Mouse (Mus musculus) heart, adult 9 months (tissue): ENCODE results near the gene Tmem165.

Experiments used
- DNase-seq, 2 experiments: peaks; one replicate each; pipeline ENCODE4 v3.0.0; 2022; ENCODE audit warnings: low spot score in 2 of 2

Tmem165 gene

DNA sequence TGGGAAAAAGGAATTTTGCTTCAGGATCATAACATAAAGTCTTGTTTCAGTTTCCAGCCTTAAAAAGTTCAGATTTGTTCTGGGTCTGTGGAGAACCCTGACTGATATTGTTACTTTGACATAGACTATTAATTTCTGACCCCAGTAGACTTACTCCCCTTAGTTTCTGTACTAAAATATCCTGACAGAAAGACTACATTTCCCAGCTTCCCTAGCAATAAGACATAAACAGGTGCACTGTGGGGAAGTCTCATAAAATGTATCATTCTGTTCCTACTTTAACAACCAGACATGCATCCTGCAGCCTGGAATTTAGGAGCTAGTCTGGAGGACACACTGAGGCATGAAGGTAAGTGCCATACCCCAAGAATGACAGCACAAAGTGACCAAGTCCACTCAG is 12.6 kb upstream of the Tmem165 start:
- DNase-seq: no peak

DNA sequence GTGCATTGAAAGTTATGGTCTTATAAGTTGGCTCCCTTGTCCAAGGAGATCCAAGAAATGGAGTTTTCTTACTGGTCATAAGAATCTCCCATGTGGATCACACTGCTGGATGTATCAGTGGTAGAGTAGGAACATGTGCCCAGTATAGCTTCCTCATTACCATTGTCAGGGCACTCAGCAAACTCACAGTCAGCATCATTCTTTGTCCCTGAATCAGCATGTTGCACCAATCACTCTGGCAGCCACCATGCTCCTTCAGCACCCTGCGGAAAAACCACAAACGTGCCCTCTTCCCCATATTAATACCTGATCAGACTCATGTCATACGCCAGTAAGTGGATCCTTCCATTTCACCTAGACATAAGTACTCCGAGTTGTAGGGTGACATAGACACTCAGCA is 8.6 kb upstream of the Tmem165 start:
- no peak for DNase-seq

DNA sequence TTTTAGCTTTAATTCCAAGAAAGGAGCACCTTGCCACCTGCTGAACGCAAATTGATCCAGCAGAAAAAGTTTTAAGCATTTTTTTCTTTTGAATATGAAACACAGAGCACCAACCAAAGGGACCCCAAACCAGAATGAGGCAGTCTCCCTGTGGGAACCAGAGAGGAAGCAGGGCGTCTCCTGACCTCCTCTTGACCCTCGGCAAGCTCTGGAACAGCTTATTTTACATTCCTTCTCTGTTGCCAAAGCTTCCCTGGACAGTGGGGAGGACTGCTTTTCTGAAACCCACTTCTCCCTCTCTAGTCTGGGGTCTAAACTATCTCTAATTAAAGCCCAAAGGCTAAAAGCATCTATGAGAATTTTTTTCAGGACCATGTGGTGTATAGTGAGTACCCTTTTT is 7.3 kb upstream of the Tmem165 start:
- DNase-seq: peak in 1 of 2 experiments; percentile 19

DNA sequence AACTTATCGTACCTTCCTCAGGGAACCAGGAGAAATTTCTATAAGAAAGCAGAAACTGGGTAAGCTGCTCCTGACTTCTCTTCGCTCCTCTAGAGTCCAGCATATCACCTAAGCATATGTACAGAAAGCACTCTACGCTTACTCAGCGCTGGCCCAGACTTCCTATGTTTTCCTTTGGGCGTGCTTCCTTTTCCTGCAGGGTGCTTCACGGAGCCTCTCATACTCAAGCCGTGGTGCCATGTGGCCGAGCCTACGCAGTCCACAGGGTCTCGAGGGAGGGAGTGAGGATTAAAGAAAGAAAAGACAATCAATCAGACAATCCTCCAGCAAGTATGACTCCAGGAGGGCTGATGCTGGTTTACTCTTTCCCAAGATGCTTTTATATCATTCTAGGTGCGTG is 6.8 kb upstream of the Tmem165 start:
- DNase-seq: no peak

DNA sequence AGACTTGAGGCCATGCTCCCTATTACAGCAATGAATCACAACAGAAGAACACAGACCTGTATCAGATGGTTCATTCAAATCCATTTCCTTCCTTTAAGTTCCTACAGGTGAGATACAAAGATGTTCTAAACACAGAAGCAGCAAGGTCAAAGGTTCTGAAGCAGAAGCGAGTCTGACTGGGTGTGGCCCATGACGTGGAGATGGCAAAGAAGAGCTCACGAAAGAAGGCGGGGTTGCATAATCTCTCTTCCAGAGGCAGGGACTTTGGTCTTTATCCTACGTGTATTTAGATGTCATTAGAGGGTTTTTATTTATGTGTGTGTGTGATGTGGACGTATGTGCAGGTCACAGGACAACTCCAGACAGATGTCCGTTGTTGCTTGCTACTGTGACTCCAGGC is 6.0 kb upstream of the Tmem165 start:
- no peak for DNase-seq

DNA sequence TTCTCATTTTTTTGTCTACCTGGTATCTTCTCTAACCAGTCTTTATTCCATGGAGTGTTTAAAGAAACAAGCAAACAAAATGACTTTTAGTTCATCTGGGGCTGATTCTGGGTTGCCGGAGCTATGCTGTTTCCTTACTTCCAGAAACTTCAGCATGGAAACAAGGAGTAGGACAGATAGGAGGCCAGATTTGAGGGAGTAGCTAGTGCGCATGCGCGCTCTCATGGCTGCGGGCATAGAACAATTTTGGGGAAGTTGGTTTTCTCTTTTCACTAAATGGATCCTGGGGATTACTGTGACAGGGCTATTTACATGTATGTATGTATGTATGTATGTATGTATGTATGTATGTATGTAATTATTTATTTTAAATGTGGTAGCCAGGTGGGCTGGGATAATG is 4.5 kb upstream of the Tmem165 start:
- DNase-seq: no peak

DNA sequence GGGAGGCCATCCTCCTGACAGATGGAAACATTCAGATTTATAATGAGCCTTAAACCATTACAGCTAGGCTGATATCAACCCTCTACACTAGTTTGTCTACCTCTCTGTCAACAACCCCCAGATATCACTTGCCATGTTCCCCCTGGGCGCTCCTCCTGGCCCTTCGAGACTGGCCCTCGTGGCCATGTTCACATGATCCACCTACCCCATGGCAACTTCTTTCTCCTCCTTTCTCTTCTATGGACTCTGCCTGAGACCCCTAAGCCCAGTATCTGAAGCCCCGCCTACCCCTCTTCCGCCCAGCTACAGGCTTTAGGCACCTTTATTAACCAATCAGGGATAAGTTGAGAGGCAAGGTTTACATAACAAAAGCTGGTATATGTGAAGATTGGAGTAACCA is 3.9 kb upstream of the Tmem165 start:
- DNase-seq: no peak

DNA sequence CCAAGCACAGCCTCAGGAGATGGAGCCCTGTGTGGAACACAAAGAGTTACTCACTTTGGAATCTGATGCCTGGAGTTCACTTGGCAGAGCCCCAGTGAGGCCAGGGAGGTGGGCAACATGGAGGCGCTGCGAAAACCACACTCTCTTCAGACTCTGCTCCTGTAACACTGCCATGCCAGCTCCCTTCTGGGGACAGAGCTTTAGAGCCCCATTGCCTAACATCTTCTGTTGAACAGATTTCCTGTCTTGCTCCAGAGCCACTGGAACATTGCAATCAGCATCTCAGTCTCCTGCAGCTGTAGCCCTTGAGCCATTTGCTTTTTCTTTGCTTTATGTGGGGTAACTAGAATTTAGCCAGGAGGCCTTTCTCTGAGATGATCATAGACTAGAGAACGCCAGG is 1.4 kb upstream of the Tmem165 start:
- DNase-seq: no peak

DNA sequence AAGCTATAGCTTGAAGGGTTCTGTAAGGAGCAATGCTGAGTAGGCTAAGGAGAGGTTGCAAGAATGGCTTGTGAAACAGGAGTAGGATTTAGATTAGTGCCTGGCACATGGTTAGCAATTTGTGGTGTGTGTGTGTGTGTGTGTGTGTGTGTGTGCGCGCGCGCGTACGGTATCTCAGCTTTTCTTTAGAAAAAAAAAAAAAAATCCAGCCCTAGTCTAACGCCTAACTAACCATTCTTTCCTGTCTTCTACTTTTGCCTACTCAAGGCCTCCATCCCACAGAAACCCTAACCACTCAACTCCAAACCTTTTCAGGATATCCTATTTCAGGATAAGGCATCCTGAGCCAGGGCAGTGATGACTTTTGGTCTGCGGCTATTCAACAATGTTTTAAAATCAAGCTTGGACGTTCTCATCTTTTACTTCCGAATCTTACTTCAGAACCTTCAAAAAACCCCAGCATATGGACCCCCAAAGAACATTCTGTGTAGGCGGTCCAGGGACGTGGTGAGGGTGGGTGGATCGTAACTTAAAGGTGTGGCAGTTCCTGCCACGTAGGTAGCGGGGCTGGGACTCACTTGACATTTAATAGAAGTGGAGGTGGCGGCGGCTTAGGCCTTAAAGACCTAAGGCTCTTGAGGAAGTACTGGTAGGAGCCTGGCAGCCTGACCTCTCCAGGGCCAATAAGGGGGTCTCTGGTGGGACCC is 484 bp upstream of the Tmem165 start:
- DNase-seq: no peak

DNA sequence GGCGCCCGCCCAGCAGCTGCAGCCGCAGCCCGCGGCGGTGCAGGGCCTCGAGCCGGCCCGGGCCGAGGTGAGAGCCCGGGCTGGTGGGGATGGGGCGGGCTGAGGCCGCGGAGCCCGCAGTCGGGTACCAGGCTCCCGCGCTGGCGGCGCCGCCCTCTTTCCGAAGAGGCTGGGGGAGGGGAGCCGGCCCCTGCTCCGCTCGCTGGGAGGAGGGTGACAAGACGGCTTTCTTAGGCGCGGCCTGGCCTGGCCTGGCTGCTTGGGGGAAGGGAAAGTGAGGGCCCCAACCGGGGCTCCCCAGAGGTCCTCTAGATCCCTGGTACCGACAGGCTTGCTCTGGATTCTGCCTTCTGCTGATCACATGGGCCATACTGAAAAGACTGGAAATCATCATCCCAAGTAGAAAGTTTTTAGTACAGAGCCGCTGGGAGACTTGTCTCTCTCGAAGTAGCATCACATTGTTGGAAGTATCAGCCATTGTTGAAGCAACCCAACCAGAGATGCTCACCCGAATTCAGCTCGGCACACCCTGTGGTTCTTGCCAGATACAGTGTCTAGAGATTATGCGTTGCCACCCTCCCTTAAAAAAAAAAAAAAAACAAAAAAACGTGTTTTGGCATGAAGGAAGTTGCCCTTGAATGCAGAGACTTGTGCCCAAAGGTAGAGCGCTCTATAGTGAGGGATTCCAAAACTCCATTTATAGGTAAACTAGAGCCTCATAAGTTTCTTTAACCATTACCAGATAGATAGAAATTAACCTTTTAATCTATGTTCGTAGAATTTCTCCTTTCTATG is 803 bp downstream of the Tmem165 start:
- DNase-seq: peak; percentile 59 to 62

DNA sequence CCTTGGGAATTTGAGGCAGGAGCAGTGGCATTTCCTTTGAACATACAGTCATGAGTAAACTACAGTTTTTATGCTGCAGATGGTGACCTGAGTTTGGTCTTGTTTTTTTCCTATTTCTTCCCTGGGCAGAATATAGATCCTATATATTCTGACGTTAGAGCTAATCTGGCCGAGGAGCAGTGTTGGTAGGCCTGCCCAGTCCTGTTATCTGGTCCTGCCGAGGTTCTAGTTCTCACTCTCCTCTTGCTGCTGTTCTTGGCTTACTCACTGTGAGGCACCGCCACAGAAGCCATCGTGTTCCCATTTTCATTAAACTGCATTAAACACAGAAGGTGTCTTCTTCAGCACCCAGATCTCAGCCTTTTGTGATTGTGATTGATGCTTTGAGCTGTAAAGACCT is 4.2 kb downstream of the Tmem165 start:
- DNase-seq: no peak

DNA sequence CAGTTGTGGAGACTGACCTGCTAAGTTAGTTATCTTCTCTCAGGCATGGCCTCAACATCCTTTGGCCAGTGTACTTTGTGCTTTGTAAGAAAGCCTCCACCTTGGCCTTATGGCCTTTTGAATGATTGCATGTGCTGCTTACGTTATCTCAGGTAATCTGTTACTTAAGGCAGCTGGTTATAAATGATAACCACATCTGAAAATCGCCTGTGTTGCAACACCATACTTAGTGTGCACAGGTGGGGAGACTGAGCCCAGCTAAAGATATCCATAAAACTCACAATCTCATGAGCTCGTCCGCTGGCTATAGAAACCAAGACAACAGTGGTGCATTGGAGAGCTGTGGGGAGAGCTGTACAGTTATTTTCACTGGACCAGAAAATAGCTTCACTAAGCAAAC is 6.9 kb downstream of the Tmem165 start:
- no peak for DNase-seq

DNA sequence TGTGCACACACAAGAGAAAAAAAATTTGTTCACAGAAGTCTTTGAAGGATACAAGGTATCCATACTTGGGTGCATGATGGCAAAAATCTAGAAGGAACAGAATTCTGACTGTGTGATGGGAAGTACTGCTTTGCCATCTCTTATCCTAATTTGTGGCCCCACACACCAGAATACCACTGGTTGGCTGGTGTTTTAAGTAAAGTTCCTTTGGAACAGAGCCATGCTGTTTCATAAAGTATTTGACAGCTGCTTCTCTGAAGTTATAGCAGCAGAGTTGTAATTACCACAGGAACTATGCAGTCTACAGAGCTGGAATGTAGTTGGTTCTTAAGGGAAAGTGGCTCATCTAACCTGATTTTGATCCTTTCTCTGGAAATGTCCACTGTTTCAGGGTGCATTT is 9.4 kb downstream of the Tmem165 start:
- no peak for DNase-seq

DNA sequence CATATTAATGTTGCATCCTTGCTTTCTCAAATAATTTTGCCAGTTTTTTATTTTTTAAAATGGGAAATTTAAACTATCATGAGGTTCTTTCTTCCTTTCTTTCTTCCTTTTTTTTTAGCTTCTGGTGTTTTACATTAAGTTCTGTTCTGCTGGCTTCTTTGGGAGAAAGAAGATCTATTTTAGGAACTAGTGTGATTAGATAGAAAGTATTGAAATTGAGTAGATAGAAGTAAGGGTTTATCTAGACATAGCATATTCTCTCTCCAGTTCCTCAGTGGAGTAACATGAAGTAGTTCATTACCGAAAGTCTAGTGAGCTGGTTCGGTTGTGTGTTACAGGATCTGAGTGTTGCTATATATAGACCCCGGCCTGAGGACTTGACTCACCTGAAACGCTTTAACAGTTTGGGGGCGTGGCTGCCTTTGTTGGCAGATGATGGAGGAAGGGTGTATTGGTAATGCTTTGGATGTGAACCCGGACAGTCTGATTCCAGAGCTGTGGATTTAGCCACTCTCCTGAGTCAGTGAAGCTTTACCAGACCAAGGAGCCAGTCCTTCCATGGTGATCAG is 10.8 kb downstream of the Tmem165 start:
- no peak for DNase-seq

DNA sequence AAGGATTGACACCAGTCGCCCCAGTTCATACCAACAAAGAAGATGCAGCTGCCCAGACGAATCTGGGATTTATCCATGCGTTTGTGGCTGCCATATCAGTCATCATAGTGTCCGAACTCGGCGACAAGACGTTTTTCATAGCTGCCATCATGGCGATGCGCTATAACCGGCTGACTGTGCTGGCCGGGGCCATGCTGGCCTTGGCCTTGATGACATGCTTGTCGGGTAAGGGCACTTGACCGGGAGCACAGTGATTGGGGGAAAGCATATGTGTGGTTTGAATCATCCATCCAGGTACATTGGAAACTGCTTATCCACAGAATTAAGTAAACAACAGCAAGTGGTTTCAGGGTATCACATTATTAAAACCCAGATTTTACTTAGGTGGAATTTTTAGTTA is 15.7 kb downstream of the Tmem165 start:
- no peak for DNase-seq

DNA sequence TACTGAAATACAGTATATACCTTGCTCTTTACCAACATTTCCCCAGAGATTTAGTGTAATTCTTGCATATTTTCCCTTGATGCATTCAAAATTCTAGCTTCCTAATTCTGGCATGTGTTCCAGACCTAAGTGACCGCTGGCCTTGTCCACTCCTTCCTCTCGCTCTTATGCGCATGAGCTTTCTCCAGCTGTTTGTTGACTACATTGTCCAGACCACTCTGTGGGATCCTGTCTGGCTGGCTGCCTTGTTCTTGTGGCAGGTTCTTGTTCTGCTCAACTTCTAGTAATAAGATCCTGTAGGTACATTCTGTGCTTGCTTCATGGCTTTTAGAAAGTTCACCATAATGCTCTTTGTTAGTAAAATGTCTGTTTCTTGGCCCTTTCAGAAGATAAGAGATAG is 19.5 kb downstream of the Tmem165 start:
- DNase-seq: no peak

DNA sequence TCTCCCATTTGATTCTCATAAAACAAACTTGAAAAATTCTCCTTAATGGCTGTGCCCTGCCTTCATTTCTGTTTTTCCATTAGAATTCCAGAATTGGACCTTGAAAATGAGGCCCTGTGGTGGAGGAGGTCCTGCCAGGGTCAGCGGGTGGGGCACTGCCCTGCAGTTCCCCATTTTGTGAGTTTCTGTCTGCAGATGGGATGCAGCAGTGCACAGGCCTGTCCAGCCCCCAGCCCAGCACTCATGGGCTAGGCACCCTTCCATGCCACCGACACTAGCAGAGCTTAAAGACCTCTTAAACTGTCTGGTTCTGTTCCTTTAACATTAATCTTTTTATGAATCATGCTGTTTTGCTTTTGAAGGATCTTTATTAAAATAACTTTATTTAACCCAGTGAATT is 22.2 kb downstream of the Tmem165 start:
- DNase-seq: no peak

DNA sequence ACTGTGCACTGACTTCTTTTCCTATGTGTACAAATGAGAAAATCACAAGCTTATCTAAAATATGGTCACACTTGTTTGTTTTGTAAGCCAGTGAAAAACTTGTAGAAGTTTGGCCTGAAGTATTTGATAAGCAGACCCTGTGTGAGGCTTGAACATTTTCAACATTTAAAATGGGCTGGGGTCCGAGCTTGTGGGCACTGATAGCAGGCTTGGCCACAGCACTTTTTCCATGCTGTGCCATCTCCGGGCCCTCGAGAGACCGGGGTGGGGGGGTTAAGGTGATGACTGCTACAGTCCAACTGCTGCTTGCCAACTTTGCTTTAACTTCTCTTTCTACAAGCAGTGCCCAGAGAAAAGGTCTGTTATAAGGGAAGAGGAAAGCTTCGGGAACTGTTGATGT is 24.4 kb downstream of the Tmem165 start:
- DNase-seq: no peak

DNA sequence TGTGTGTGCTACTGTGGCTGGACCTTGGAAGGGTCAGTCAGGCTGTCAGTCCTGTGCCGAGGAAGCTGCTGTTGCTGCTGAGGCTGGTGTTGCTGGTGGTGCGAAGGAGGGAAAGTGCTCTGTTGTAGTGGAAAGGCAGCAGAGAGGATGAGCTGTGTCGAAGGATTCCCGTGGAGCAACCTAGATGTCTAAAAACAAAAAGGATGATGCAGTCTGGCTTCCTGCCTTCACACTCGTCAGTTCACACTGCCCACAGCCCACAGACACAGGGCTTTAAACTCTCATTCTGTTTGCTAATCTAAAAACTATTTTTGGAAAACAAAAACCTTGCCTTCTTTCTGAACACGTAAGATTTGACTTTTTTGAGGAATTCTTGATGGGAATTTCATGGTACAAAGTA is 33.0 kb downstream of the Tmem165 start:
- no peak for DNase-seq

DNA sequence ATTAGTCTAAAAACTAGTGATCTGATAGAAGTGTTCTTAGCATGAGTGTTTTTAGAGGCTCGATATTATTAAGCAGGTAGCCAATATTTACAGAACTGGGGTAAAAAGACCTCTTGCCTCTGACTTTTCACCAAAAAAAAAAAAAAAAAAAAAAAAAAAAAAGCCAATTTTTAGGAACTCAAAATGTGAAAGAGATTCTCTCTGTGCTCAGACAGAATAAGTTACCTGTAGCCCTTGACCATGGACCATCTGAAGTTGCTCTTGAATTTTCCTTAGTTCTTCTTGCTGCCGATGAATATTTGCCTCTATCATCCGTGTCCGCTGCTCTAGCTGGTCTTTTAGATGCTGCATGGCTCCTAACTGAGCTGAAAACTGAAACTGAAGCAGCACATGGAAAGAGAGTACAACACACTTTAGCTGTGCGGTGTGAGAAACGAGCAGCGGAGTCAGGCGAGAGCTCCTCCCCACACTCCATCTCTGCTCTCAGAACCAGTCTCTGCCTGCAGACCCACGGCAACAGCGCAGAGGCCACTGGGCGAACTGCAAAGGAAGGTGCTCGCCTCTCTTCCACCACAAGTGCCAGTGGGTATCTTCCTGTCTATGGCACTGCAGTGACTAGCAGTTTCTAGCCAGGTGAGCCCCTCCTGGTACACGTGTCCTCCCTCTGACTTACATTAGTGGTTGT is 47.6 kb downstream of the Tmem165 start:
- DNase-seq: no peak

DNA sequence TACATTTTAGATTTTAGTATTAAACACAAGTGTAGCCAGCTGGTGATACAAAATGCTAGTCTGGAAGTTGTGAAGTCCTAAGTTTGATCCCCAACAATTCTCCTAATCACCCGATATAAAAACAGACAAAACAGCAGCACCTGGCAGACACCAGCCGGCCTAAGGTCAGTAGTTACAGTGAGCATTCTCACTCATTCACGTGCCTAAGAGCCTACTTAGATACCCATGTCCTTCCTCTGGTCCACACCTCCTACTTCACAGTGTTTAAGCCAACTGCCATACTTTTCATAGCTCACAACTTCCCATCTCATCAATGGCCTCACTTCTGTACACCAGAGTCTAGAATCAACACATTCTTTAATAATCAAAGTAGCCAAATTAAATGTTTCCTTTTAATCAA is 59.6 kb downstream of the Tmem165 start:
- no peak for DNase-seq

DNA sequence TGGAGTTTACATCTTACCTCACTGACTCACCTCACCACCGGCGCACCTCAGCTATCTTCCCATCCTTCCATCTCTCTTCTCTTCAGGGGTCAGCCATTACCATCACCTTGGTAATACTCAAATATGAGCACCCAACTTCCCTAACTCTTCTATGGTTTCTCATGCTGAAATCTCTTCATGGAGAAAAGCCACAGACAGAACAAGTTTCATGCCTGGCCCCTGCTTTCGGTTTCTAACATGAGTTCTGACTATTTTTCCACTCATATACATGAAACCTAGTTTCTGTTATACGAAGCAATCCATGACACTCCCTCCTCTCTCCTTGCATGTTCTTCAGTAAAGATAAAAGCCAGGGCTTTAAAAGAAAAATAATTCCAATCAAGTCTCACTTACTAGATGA is 60.2 kb downstream of the Tmem165 start:
- no peak for DNase-seq

DNA sequence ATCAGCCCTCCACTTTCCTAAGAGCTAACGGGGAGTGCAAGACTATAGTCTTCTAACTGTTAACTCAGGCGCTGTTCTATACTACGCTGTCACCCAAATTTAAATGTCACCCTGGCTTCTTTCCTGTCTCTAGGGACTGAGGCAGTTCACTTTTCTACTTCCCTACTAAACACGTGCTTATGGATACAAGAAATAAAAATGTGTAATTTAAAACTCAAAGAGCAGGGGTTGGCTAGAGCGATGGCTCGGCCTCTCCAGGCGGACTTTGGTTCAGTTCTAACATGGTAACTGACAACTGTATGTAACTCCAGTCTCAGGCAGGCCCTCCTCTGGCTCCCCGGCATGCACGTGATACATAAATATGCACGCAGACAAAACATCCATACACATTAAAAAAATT is 60.8 kb downstream of the Tmem165 start:
- DNase-seq: no peak
